11 mouse cellular contexts compared by ENCODE assay signal in genomic region chr6:90740348-90741055, GRCm38 (mm10).
DNase-seq lines count a peak whose midpoint lies in the region; ATAC-seq lines count a peak whose summit lies in the region.
"Had no signal": no experiment of that assay in that cellular context is flagged by ENCODE, and none has a peak within 500 bp of the region (broad histone marks: within the 10 kb centered on the region; RNA-seq: fewer than 3 reads in every experiment).

No protein-coding gene starts in this region.

- WGBS in heart, embryonic 13.5 days: 62% methylated on average over 4 of the region's 4 CpGs

- DNase-seq in heart, postnatal 4 days: no peak
- DNase-seq in CD4-positive, CD25-positive, alpha-beta regulatory T cell, adult 2 months (ENCODE audit: low read depth, low spot score): peak; percentile 86
- peak; percentile 76 for DNase-seq in splenic B cell, adult 2 months (ENCODE audit: low read depth, low spot score)
- DNase-seq in layer of hippocampus, postnatal 10 days (ENCODE audit: low spot score in 2 of 2): no peak
- DNase-seq in Muller cell, postnatal 12 days (ENCODE audit: inconsistent ontology term): no peak
- no peak for DNase-seq in kidney, postnatal 10 days
- DNase-seq: cerebellum, adult 18-20 months had no signal

- no peak for ATAC-seq in heart, embryonic 13.5 days (ENCODE audit: extremely low read depth, insufficient number of reproducible peaks, low FRiP score, low TSS enrichment)
- ATAC-seq in inflammation-experienced regulatory T-cells, adult 6 months: peak; percentile 90

- 0 out of 2 replicates have a peak overlapping the region, but pooled peaks have one; percentile 34 for H3K27ac ChIP-seq in heart, embryonic 13.5 days (replicated peaks)
- H3K27ac ChIP-seq: embryonic facial prominence, embryonic 15.5 days; heart, embryonic 15.5 days had no signal

- H3K4me1 ChIP-seq in heart, embryonic 13.5 days: peaks cover 43% of the 10 kb centered on the region

- no peak overlapping the region for H3K4me3 ChIP-seq in heart, embryonic 13.5 days
- H3K4me3 ChIP-seq: embryonic facial prominence, embryonic 15.5 days; heart, embryonic 15.5 days had no signal

- no peak overlapping the region for H3K4me2 ChIP-seq in heart, embryonic 13.5 days
- H3K4me2 ChIP-seq: embryonic facial prominence, embryonic 15.5 days; heart, embryonic 15.5 days had no signal

- no peaks in the 10 kb centered on the region for H3K9me3 ChIP-seq in heart, embryonic 13.5 days
- H3K9me3 ChIP-seq: embryonic facial prominence, embryonic 15.5 days; heart, embryonic 15.5 days had no signal

- H3K27me3 ChIP-seq in heart, embryonic 13.5 days (replicated peaks): peaks cover 6% of the 10 kb centered on the region; the same call in 1 of the 2 replicates
- no peaks in the 10 kb centered on the region for H3K27me3 ChIP-seq in splenic B cell, adult 2 months (ENCODE audit: control insufficient read depth, insufficient read depth, low read length, poor library complexity, severe bottlenecking)
- H3K27me3 ChIP-seq: embryonic facial prominence, embryonic 15.5 days; heart, embryonic 15.5 days had no signal

- no peak overlapping the region for H3K9ac ChIP-seq in heart, embryonic 13.5 days
- H3K9ac ChIP-seq: embryonic facial prominence, embryonic 15.5 days; heart, embryonic 15.5 days had no signal

- H3K36me3 ChIP-seq in heart, embryonic 13.5 days: no peaks in the 10 kb centered on the region
- H3K36me3 ChIP-seq in splenic B cell, adult 2 months (ENCODE audit: control insufficient read depth, insufficient read depth, low read length, poor library complexity, severe bottlenecking): peaks cover 5% of the 10 kb centered on the region
- H3K36me3 ChIP-seq: embryonic facial prominence, embryonic 15.5 days; heart, embryonic 15.5 days had no signal

Comparison
In these comparisons a context has a peak if more than half of its experiments do, and no peak if none do; other contexts are left out.
1. DNase-seq: peak in CD4-positive, CD25-positive, alpha-beta regulatory T cell, adult 2 months (single experiment) and splenic B cell, adult 2 months (single experiment); none in heart, postnatal 4 days (single experiment), layer of hippocampus, postnatal 10 days (0 of 2), Muller cell, postnatal 12 days (single experiment) and kidney, postnatal 10 days (single experiment).